Mouse (Mus musculus): ENCODE measurements around the gene Lrrc2.

- TF ChIP-seq CTCF (IDR thresholded peaks at IDR 0.05; ENCODE audit: low read depth) (no peak), EP300 (IDR thresholded peaks at IDR 0.05; ENCODE audit: low read depth) (no peak)
Measured at GRCm38 (mm10) chr9:110947261-110947661, 4.1 kb upstream of the Lrrc2 start.

All from heart, postnatal 0 days (tissue).